Mouse (Mus musculus) thymus, adult 2 months (tissue): ENCODE measurements around the gene Defb30. TPM values are rescaled to one million over a fixed set of nuclear protein-coding genes. Genes with fewer than 3 reads are reported as not detected.

Experiments used
- DNase-seq: peaks from one replicate; pipeline ENCODE4 v3.0.0; 2021
- H3K27ac ChIP-seq: fragments of 200-500 bp; 2 replicates; pipeline ENCODE4 v1.5.1; 2012; ENCODE audit warnings: low read length, control low read depth; ENCODE audit not compliant: control insufficient read depth, insufficient read depth
- H3K27me3 ChIP-seq: fragments of 200-500 bp; 2 replicates; pipeline ENCODE4 v1.6.1; 2012; ENCODE audit warnings: mild to moderate bottlenecking, low read length, moderate library complexity, mixed read lengths; ENCODE audit not compliant: control insufficient read depth, insufficient read depth
- H3K36me3 ChIP-seq: fragments of 200-500 bp; 2 replicates; pipeline ENCODE4 v1.6.1; 2012; ENCODE audit warnings: mild to moderate bottlenecking, low read length, moderate library complexity; ENCODE audit not compliant: control insufficient read depth, insufficient read depth
- H3K4me1 ChIP-seq: fragments of 200-500 bp; replicated peaks from 2 replicates; pipeline ENCODE4 v1.6.1; 2012; ENCODE audit warnings: low read length; ENCODE audit not compliant: control insufficient read depth, insufficient read depth
- H3K4me3 ChIP-seq: fragments of 200-500 bp; 2 replicates; pipeline ENCODE4 v1.5.1; 2012; ENCODE audit warnings: mild to moderate bottlenecking, low read length, control low read depth, moderate library complexity; ENCODE audit not compliant: control insufficient read depth, insufficient read depth
- CTCF ChIP-seq: fragments of 200-500 bp; IDR thresholded peaks from 2 replicates; pipeline ENCODE4 v1.5.1; 2012; ENCODE audit warnings: mild to moderate bottlenecking, control low read depth, low read length, moderate library complexity, borderline replicate concordance; ENCODE audit not compliant: control insufficient read depth, poor library complexity, insufficient read depth; ENCODE audit errors: extremely low read depth
- POLR2A ChIP-seq: fragments of 200-500 bp; IDR thresholded peaks from 2 replicates; pipeline ENCODE4 v1.6.1; 2012; ENCODE audit warnings: mild to moderate bottlenecking, low read length, control low read depth, moderate library complexity; ENCODE audit not compliant: control insufficient read depth, poor library complexity, insufficient read depth; ENCODE audit errors: extremely low read depth
- WGBS: fragments of 180-500 bp; shearing (Covaris S2); methylation state at CpG from one replicate; pipeline ENCODE4 v1.1.7; 2018; 5-methylcytosine and 5-hydroxymethylcytosine counted together
- polyA plus RNA-seq: library from polyadenylated mRNA; depleted of rRNA; stranded (reverse); fragments of >200 nt; gene quantifications from 2 replicates; pipeline ENCODE4 v1.2.3, GENCODE M21; 2012; rRNA removed

Defb30 gene
- not detected in 2 replicates for polyA plus RNA-seq

GRCm38 (mm10) chr14:63049910-63050370 is at the start of gene Defb30:
Gene Defb30 (minus strand): TSS chr14:63049960.
- 70% methylated on average over 14 of the region's 14 CpGs for WGBS
- Histone ChIP-seq H3K27me3 (no peaks in the 10 kb centered on the region), H3K27ac (no peak within 1 kb of the TSS), H3K4me1 (0 out of 2 replicates have a peak, but pooled peaks cover 2% of the 10 kb centered on the region), H3K36me3 (no peaks in the 10 kb centered on the region), H3K4me3 (no peak within 1 kb of the TSS)
- no peak for DNase-seq
- no peak for TF ChIP-seq POLR2A

- H3K4me1 ChIP-seq, result no peaks in the 10 kb centered on the region
- no peak overlapping the region for H3K4me3 ChIP-seq
- TF ChIP-seq POLR2A (no peak), CTCF (no peak)
- no peaks in the 10 kb centered on the region for H3K36me3 ChIP-seq
- H3K27me3 ChIP-seq, result no peaks in the 10 kb centered on the region
- no peak overlapping the region for H3K27ac ChIP-seq
- DNase-seq, result no peak
- 85% methylated on average over 15 of the region's 15 CpGs for whole genome bisulfite sequencing
These were observed 17.9 kb upstream of the Defb30 start for GRCm38 (mm10) chr14:63067708-63068107.

GRCm38 (mm10) chr14:63066630-63067310 is 17.0 kb upstream of the Defb30 start:
- peak; percentile 52 for DNase-seq
- Histone ChIP-seq H3K4me3 (no peak overlapping the region), H3K27ac (no peak overlapping the region), H3K4me1 (no peaks in the 10 kb centered on the region), H3K27me3 (no peaks in the 10 kb centered on the region), H3K36me3 (no peaks in the 10 kb centered on the region)
- 36% methylated on average over 16 of the region's 16 CpGs for WGBS
- no peak for TF ChIP-seq CTCF
- TF ChIP-seq POLR2A, result no peak

- no peak overlapping the region for H3K27ac ChIP-seq
- DNase-seq, result no peak
These were observed 15.6 kb upstream of the Defb30 start for GRCm38 (mm10) chr14:63065391-63065790.

GRCm38 (mm10) chr14:63062184-63062583 is 12.4 kb upstream of the Defb30 start:
- H3K36me3 ChIP-seq, result no peaks in the 10 kb centered on the region
- 96% methylated on average over 2 of the region's 2 CpGs for WGBS
- H3K27ac ChIP-seq, result no peak overlapping the region
- TF ChIP-seq POLR2A (no peak), CTCF (no peak)
- no peaks in the 10 kb centered on the region for H3K27me3 ChIP-seq
- no peak overlapping the region for H3K4me3 ChIP-seq
- no peak for DNase-seq
- H3K4me1 ChIP-seq, result no peaks in the 10 kb centered on the region

More at GRCm38 (mm10) chr14:63065391-63065790, 15.6 kb upstream of the Defb30 start:
- H3K4me3 ChIP-seq, result no peak overlapping the region
- TF ChIP-seq CTCF, result no peak
- no peak for TF ChIP-seq POLR2A
- no peaks in the 10 kb centered on the region for H3K4me1 ChIP-seq
- 87% methylated on average over 5 of the region's 5 CpGs for WGBS
- no peaks in the 10 kb centered on the region for H3K36me3 ChIP-seq
- no peaks in the 10 kb centered on the region for H3K27me3 ChIP-seq

GRCm38 (mm10) chr14:63060361-63060760 is 10.6 kb upstream of the Defb30 start:
- Histone ChIP-seq H3K4me1 (no peaks in the 10 kb centered on the region), H3K27me3 (no peaks in the 10 kb centered on the region), H3K36me3 (no peaks in the 10 kb centered on the region), H3K27ac (no peak overlapping the region), H3K4me3 (no peak overlapping the region)
- DNase-seq, result no peak
- TF ChIP-seq CTCF, result no peak
- no peak for TF ChIP-seq POLR2A
- 81% methylated on average over 10 of the region's 10 CpGs for WGBS
